Mouse (Mus musculus) E14TG2a.4 (cell line): ENCODE data around the gene Tmod4.

Experiments
- CTCF ChIP-seq: conservative IDR thresholded peaks from 2 replicates; pipeline ENCODE4 v1.5.1; 2014; ENCODE audit warnings: low read length
- POU5F1 ChIP-seq: IDR thresholded peaks from 2 replicates; pipeline ENCODE4 v1.6.1; 2014; ENCODE audit warnings: low read length, borderline replicate concordance

DNA sequence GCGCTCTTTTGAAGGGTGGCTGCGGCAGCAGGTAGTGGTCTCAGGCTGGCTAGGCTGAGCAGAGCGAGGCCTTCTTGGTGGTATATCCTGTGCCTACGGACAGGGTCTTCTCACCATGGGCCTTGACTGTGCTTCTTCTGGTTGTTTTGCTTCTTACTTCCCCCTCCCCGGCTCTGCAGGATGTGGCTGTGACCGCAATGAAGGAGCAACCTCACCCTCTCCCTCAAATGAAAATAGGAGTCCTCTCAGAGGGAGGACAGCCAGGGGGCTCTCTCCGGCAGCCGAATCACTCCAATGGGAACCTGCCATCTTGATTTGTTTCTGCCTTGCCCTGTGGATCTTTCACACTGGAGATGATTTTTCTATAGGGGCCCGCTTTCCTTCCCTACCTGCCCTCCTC, 17.2 kb downstream of the Tmod4 start:
- TF ChIP-seq CTCF = no peak
- no peak for TF ChIP-seq POU5F1
